Mouse (Mus musculus): ENCODE measurements at regions not wholly inside any gene's neighbourhood (a gene's known extent, or its start where the extent isn't known, plus 50 kb on each side); places are given as distances from the start of the nearest gene placed in this dataset.

- peak in 1 of 2 experiments; percentile 32 for DNase-seq
Measured at GRCm38 (mm10) chr5:43093647-43094326, 139.2 kb upstream of the Cpeb2 start.

DNA sequence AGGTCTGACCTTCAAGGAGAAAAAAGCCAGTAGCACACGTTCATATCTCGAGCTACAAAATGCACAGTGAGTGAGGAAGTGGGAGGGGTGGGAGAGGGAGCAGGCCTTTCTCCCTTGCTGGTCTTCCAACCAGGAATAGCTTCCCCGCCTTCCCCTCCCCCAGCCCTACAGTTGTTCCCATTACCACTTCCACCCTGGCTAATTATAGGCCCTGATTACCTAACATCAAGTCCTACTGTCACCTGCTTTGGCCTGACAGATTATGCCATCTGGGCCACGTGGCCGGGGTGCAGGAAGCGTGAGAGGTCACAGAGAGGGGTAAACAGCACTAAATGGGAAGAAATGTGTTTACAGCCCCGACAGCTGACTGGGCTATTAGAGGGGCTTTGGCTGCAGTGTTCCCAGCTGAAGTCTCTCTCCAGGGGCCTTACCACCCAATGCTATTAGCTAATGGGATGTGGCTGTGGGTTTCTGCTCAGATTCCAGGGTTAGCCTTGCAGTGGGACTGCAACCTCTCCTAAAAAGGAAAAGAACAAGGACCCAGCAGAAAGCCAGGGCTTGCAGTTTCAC lies 138.6 kb upstream of the Cpeb2 start:
- peak; percentile 34 to 67 for DNase-seq

GRCm38 (mm10) chr5:43102000-43102459 lies 130.9 kb upstream of the Cpeb2 start:
- DNase-seq: peak; percentile 13 to 22

DNA sequence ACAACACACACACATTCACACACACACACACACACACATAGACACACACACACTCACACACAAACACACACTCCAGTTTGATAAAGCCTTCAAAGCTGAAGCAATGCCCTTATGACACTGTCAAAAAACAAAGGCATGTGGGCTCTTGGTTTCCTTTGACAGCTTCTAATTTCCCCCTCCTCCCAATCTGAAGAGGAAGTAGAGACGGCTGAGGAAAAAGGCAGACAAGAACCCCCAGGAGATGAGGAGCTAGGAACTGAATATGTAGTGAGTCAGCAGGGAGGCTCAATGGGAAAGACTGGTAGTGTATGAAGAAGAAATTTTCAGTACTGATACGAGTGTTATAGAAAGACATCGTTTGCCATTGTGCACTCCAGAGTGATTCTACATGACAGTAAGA lies 130.4 kb upstream of the Cpeb2 start:
- DNase-seq: no peak

- DNase-seq: no peak
Measured at GRCm38 (mm10) chr5:43103728-43104127, 129.2 kb upstream of the Cpeb2 start.

DNA sequence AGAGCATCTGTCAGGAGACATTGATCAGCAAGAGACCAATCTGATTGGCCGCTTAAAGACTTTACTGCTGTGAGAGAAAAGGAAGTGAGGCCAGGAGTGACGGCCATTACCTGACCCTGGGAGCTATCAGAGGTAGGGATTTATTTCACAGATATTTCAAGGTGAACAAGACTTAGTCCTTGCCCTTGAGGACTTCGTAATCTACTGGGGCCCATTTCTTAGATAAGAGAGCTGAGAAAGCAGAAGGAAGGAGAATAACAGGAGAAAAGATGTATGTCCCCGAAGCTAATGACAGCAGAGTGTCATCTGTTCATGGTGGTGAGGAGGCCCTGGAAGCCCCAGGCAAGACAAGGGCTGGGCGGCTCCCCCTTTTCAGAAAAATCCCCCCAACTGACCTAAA lies 127.4 kb upstream of the Cpeb2 start:
- DNase-seq: no peak

DNA sequence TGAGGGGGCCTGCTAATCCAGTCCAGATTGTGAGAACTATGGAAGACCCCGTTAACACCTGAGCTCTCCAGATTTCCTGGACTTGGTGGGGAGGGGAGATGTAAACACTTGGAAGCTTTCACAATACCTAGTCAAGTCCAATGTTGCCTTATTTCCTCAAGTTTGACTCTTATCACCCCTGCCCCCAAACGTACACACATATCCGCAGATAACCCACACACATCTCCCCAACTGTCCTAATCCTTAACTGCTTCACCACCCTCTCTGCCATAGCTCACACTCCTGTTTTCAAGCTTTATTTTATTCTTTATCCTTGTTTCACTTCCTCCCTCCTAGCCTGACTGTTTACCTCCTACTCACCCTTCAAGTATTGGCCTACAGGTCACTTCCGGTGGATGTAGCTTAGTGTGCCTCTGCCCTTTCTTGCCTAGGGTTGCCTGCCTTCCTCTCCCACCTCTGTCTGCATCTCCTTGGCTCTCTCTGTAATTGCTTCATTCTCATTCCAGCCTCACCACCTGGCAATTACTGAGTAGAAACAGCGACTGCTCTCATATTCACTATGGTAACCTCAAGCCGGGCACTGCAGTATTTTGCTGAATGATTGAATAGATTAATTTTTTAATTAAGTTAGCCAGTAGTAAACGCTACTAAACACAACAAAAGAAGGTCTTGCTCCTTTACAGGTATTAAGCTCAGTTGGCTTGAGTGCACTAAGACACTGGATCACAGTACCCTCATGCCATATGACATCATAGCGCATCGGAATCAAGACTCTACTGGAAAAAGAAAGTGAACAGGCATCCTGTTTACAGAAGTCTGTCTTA lies 125.3 kb upstream of the Cpeb2 start:
- DNase-seq: no peak

- DNase-seq: no peak
Measured at GRCm38 (mm10) chr5:43108260-43108589, 124.7 kb upstream of the Cpeb2 start.

DNA sequence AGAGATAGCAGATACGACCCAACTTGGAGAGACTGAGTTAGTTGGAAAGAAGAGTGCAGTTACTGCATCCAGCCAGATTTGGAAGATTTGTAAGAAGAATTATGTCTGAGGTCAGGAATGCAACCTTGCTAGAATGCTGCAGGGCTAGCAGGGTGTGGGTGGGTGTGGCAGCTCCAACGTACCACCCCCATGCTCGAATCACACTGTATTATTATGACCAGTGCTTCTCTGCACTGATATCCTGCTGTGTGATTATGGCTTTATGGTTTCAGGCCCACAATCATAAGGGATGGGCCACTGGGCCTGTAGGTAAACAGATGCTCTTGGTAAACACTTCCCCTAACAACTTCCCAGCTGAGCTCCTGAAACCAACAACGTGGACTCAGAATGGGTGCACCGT lies 122.8 kb upstream of the Cpeb2 start:
- no peak for DNase-seq

GRCm38 (mm10) chr5:43111740-43112139 lies 121.2 kb upstream of the Cpeb2 start:
- no peak for DNase-seq

GRCm38 (mm10) chr5:43113405-43114119 lies 119.4 kb upstream of the Cpeb2 start:
- DNase-seq: no peak

DNA sequence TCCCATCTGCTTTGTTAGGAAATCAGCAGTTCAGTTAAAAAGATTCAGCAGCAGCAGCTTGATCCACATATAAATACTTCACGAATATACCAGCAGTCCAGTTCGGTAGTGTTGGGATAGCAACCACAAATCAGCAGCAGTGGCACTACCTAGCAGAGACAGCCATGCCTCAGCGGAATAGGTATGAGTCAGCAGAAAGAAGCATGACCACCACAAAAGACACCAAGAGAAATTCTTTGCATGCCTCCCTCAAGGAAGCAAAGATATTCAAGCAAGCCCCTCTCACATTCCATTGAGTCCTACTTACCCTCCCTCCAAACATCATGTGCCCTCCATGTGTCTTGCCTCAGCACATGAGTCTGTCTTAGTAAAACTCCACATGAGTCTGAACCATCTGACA lies 117.5 kb upstream of the Cpeb2 start:
- DNase-seq: no peak

- DNase-seq: no peak
Measured at GRCm38 (mm10) chr5:43116821-43117220, 116.1 kb upstream of the Cpeb2 start.

DNA sequence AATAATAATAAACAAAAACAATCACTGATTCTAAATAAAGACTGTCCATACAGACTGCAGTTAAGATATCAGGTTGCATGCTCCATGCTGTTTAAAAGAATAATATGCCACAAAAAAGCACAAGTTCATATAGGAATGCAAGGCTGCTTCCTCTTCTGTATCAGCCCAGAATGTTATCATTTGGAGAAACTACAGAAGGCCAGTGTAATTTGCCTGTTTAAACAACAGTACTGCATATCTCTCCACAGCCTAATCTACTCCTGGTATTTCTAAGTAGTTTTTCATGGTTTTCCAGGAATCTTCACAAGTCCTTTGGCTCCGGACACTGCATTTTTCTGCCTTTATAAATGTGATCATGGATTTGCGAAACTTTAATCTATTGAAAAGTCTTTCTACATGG lies 111.9 kb upstream of the Cpeb2 start:
- DNase-seq: no peak

DNA sequence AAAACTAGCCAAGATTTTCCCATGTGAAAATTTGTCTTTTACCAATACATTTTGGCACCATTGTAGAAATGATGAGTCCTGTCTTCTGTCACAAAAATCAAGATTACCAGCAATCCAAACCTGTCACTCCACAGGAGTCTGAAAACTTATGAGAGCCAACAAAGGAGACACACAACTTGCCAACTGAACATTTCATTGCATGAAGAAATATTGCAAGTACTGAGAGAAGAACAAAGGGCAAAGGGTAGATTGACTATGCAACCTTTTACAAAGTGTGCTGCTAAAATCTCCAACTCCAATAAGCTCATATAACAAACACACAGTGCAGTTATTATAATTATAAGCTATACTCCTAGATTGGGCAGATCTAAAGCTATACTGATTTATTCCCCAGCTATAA lies 108.7 kb upstream of the Cpeb2 start:
- DNase-seq: no peak

DNA sequence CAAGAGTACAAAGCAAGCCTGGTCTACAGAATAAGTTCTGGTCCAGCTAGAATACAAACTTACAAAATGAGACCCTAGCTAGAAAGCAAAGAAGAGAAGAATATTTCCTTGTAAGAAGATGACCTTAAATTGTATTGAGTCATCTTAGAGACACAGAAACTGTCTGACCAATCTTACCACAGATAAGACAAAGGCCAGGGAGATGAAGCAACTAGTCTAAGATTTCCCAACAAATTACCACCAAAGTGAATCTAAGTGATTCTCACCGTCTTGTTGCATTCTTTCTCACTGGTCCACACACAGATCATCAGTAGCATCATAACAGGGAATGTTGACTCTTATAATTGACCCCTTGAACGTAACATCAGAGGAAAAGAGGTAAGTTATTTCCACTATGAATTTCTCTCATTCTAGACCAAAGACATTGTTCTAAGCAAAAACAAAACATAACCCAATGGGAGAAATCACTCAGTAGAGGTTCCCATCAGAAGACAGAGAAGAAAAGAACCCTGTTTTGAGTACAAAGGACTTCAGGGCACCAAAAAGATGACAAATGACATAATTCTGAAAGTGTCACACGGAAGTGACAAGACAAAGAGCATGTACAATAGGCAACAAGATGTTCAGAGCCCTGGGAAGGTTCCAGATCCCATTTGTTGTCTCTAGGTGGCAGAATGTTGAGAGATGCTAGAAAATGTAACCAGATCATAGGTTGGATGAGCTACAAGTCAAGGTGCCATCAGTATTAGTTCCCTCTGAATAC lies 107.0 kb upstream of the Cpeb2 start:
- no peak for DNase-seq

GRCm38 (mm10) chr5:43130377-43130776 lies 102.6 kb upstream of the Cpeb2 start:
- no peak for DNase-seq

- no peak for DNase-seq
Measured at GRCm38 (mm10) chr5:43130901-43131557, 101.9 kb upstream of the Cpeb2 start.

DNA sequence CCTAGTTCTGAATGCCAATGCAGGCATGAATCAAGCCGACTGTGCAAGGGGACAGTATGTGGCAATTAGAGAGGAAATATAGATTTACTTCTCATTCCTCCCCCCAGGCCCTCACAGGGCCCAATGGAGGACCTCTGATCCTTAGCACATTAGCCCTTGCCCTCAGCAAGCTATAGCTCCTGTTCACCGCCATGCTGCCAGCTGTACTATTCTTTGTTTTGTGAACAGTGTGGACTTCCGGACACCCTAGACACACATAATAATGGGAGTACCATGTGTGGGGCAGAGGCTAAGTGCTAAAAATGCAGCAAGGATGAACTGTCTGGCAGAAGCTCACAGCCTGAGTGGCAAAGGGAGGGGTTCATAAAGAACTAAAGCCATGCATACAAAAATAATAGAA lies 99.3 kb upstream of the Cpeb2 start:
- DNase-seq: no peak

DNA sequence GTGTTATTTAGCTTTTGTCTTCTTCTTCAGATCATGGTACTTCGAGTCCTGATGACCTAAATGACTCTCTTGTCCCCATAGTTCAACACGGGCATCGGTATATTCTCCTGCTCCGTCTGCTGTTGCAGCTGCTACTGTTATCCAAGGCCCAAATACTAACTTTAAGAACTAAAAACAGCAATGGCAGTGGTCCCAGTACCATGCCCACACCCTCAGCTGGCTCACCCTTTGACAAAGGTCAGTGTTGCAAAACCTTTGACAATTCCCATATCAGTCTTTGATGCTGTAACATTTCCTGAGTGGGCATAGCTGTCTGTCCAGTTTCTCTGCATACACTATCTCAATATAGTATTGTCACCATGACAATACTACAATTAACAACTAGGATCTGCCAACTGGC lies 96.8 kb upstream of the Cpeb2 start:
- DNase-seq: no peak

- no peak for DNase-seq
Measured at GRCm38 (mm10) chr5:43137777-43138176, 95.2 kb upstream of the Cpeb2 start.

DNA sequence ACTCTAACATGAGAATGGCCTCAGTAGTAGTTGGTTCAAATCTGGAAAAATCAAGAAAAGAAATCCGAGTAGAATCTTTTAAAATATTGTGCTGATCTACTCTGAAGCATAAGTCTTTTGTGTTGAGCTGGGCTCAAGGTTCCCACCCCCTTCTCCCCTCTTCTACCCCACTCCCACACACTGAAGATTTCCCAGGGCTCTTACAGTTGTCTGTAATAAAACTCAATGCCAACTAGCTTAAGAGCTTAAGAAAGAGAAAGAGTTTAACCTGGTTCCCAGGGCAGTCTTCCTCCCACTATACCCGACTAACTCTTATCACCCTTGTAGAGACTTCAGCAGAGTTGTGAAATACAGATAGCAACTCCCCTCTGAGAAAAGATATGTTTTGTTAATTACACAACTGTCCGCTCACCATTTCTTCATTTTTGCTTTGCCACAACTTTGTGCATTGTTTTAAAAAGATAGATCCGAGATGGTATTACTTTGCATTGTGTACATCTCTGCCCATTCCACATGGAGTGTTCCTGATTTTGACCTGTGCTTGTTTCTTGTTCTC lies 94.0 kb upstream of the Cpeb2 start:
- DNase-seq: no peak
